Mouse (Mus musculus) hematopoietic stem cell, adult 5-6 weeks (primary cell): Measurements from ENCODE around the gene Cabp7. TPM values are rescaled to one million over a fixed set of nuclear protein-coding genes. Genes with fewer than 3 reads are reported as not detected.
"Not testable (repeated sequence)": the region's sequence is repeated elsewhere in the genome, so short reads cannot be mapped to it uniquely, and the experiment has no call there.

ENCODE experiments used
- ATAC-seq, 2 experiments: fragments of 125-278 bp in 1 of 2; replicated peaks in 1 of 2; 2 replicates each; pipeline ENCODE4 v1.8.0; 2016 to 2017; ENCODE audit warnings: inconsistent platforms in 2 of 2, mild to moderate bottlenecking in 2 of 2, moderate number of reproducible peaks in 2 of 2, low read depth in 1 of 2, moderate TSS enrichment in 1 of 2; ENCODE audit not compliant: low FRiP score in 2 of 2, poor library complexity in 2 of 2, severe bottlenecking in 2 of 2, insufficient read depth in 1 of 2, low TSS enrichment in 1 of 2
- total RNA-seq: library from RNA; stranded (forward); fragments of 172-1452, 232-1000 nt; gene quantifications from 2 replicates; pipeline ENCODE4 v1.2.3, GENCODE M21; 2017

The Cabp7 gene
- total RNA-seq, 1 experiment from 2014 or later = not detected

DNA sequence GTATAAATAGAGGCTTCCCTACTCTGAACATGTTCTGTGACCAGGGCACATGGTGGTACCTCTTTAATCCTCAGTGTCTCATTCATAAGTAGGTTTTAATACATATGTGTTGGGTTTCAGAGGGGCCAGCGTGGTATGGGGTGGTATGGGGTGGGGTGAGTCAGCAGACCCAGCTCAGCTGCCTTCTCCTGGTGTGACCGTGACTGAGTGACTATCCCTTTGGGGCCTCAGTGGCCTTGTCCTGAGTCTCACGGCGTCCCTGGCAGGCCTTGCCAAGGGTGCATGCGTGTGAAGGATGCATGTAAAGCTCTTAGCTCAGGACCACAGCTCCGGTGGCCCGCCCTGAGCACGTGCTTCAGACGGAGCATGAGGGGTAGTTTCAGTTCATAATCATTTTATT, 26.6 kb downstream of the Cabp7 start:
- ATAC-seq = no peak

- no peak for ATAC-seq
These were observed 28.0 kb downstream of the Cabp7 start for GRCm38 (mm10) chr11:4718548-4718947.

- no peak for ATAC-seq
These were observed 29.9 kb downstream of the Cabp7 start for GRCm38 (mm10) chr11:4716530-4717236.

- ATAC-seq = no peak
These were observed 31.0 kb downstream of the Cabp7 start for GRCm38 (mm10) chr11:4715596-4715995.

DNA sequence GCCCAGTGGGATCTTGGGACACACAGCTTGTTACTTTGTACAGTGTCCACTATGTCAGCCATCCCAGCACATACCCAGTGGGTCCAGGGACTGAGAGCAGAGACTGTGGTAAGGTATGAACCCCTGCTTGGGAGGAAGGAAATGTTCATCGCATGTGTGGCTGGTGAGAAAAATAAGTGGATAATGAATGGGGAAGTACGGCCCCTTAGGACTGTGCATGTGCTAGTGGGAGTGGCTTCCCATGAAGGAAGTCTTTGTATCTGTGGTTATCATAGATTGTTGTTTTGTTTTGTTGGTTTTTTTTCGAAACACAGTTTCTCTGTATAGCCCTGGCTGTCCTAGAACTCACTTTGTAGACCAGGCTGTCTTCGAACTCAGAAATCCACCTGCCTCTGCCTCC, 31.9 kb downstream of the Cabp7 start:
- ATAC-seq = peak; percentile 81 to 85

- ATAC-seq = no peak
These were observed 33.8 kb downstream of the Cabp7 start for GRCm38 (mm10) chr11:4712822-4713221.

GRCm38 (mm10) chr11:4710188-4710587, 36.4 kb downstream of the Cabp7 start:
- not testable (repeated sequence) for ATAC-seq

- no peak for ATAC-seq
These were observed 41.4 kb downstream of the Cabp7 start for GRCm38 (mm10) chr11:4705178-4705577.

GRCm38 (mm10) chr11:4704072-4704964, 42.3 kb downstream of the Cabp7 start, which contains the start of the genes Uqcr10 and Zmat5:
Gene Uqcr10 (minus strand): TSS chr11:4704342.
Gene Zmat5 (plus strand): TSS chr11:4704678.
- peak; percentile 96 to 97 for ATAC-seq

- ATAC-seq = peak in 1 of 2 experiments; percentile 4; a peak in 1 of 4 replicates
These were observed 42.9 kb downstream of the Cabp7 start for GRCm38 (mm10) chr11:4703688-4704071.

- ATAC-seq = no peak
These were observed 45.9 kb downstream of the Cabp7 start for GRCm38 (mm10) chr11:4700726-4701125.

DNA sequence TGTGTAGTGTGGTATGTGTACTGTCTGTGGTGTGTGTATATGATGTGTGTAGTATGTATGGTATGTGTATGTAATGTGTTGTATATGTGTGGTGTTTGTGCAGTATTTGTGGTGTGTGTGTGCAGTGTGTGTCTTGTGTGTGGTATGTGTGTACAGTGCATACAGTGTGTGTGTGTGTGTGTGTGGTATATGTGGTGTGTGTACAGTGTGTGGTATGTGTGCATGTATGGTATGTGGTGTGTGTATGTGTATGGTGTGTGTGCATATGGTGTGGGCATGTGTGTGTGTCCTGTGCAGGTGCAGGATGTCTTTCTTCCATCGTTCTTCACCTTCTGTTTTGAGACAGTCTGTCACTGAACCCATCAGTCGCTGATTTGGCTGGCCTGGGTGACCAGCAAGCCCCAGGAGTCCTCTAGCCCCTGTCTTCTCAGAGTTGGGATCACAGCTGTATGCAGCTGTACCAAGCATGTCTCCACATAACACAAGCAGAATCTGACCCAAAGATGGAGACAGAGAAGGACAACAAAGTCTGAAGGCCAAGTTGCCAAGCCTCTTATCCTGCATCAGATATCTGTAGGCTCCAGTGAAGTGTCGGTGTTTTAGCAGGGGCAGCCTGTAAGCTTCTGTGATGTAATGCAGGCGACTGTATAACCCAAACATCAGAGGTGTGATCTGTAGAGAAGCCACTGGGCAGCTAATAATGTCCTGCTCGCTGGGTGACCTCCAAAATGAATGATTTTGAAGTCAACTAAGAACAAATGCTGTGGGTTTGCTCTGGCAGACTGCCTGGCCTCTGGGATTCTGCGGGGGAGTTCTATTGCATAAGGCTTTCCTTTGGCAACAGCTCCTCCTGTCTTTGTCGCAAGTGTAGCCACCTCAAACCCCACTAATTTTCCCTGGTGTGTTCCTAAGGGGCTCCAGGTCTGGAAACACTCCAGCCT, 49.3 kb downstream of the Cabp7 start:
- ATAC-seq = peak; percentile 42 to 62

- no peak for ATAC-seq
These were observed 54.4 kb downstream of the Cabp7 start for GRCm38 (mm10) chr11:4692162-4692561.

- no peak for ATAC-seq
These were observed 55.4 kb downstream of the Cabp7 start for GRCm38 (mm10) chr11:4691213-4691612.

DNA sequence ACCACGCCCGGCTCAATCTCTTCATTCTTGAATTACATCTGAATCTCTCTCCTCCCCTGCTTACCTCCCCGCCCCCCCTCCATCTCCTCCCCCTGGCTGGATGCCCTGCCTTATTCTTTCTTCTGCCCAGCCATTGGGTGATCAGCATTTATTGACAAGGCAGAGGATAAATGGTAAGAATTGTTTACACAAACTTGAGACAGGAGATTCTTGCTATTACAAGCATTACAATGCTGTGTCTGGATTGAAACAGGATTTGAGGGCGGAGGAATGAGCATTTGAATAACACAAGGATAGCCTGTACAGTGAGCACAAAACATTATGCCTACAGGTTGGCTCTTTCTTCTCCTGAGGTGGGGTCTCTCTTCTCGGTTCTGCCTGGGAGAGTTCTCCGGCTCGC, 56.2 kb downstream of the Cabp7 start:
- no peak for ATAC-seq

GRCm38 (mm10) chr11:4688632-4689380, 57.8 kb downstream of the Cabp7 start:
- ATAC-seq = no peak

- no peak for ATAC-seq
These were observed 58.7 kb downstream of the Cabp7 start for GRCm38 (mm10) chr11:4687874-4688273.
